Mouse (Mus musculus): Measurements from ENCODE around the gene Tsen54.

Tsen54 gene
- long read RNA-seq, experiment 1, transcript Tsen54-201 (11 exons, 1,979 nt) = major isoform, 6 of 8 reads
- long read RNA-seq, experiment 1, partial matches to known transcripts = 1 of 8 reads
- long read RNA-seq, experiment 1, other reads (novel, unspliced or antisense) = 1 of 8 reads
- long read RNA-seq, experiment 2, transcript Tsen54-201 (11 exons, 1,979 nt) = major isoform, 8 of 13 reads
- long read RNA-seq, experiment 2, partial matches to known transcripts = 3 of 13 reads
- long read RNA-seq, experiment 2, other reads (novel, unspliced or antisense) = 2 of 13 reads

- intact Hi-C loops (cut with DNase I) = loop anchor here (1.0 to 5.0 kb wide), 3 partner anchors 88 to 168 kb away; no protein-coding TSS in a partner anchor
Measured at GRCm38 (mm10) chr11:115814605-115815450, at the start of gene Tsen54. TSS of gene Tsen54 (plus strand) at chr11:115814724.

- intact Hi-C loops (cut with DNase I) = no loop called here
Measured at GRCm38 (mm10) chr11:115765103-115765606, 49.4 kb upstream of the Tsen54 start, which contains the start of gene Tmem94. TSS of gene Tmem94 (plus strand) at chr11:115765433.

GRCm38 (mm10) chr11:115765607-115766141, 48.9 kb upstream of the Tsen54 start:
- intact Hi-C loops (cut with DNase I) = no loop called here

GRCm38 (mm10) chr11:115766356-115766943, 48.1 kb upstream of the Tsen54 start:
- intact Hi-C loops (cut with DNase I) = no loop called here

- intact Hi-C loops (cut with DNase I) = no loop called here
Measured at GRCm38 (mm10) chr11:115766981-115767380, 47.5 kb upstream of the Tsen54 start.

- intact Hi-C loops (cut with DNase I) = no loop called here
Measured at GRCm38 (mm10) chr11:115768896-115769295, 45.6 kb upstream of the Tsen54 start.

- intact Hi-C loops (cut with DNase I) = loop anchor here (10.0 kb wide), 1 partner anchor 50 kb away; no protein-coding TSS in a partner anchor
Measured at GRCm38 (mm10) chr11:115774653-115775052, 39.9 kb upstream of the Tsen54 start.

- intact Hi-C loops (cut with DNase I) = loop anchor here (10.0 kb wide), 1 partner anchor 51 kb away; no protein-coding TSS in a partner anchor
Measured at GRCm38 (mm10) chr11:115775821-115776665, 38.5 kb upstream of the Tsen54 start.

GRCm38 (mm10) chr11:115776954-115777353, 37.6 kb upstream of the Tsen54 start:
- intact Hi-C loops (cut with DNase I) = loop anchor here (10.0 kb wide), 1 partner anchor 52 kb away; no protein-coding TSS in a partner anchor

- intact Hi-C loops (cut with DNase I) = loop anchor here (2.0 to 10.0 kb wide), 2 partner anchors 33 to 53 kb away; no protein-coding TSS in a partner anchor
Measured at GRCm38 (mm10) chr11:115777487-115778335, 36.8 kb upstream of the Tsen54 start.

- intact Hi-C loops (cut with DNase I) = loop anchor here (2.0 to 10.0 kb wide), 2 partner anchors 32 to 54 kb away; no protein-coding TSS in a partner anchor
Measured at GRCm38 (mm10) chr11:115779038-115779571, 35.4 kb upstream of the Tsen54 start.

GRCm38 (mm10) chr11:115780141-115781070, 34.1 kb upstream of the Tsen54 start:
- intact Hi-C loops (cut with DNase I) = no loop called here

- intact Hi-C loops (cut with DNase I) = no loop called here
Measured at GRCm38 (mm10) chr11:115786473-115786872, 28.1 kb upstream of the Tsen54 start.

GRCm38 (mm10) chr11:115789787-115790186, 24.7 kb upstream of the Tsen54 start:
- intact Hi-C loops (cut with DNase I) = no loop called here

GRCm38 (mm10) chr11:115791919-115792318, 22.6 kb upstream of the Tsen54 start:
- intact Hi-C loops (cut with DNase I) = no loop called here

- intact Hi-C loops (cut with DNase I) = no loop called here
Measured at GRCm38 (mm10) chr11:115792353-115792752, 22.2 kb upstream of the Tsen54 start.

GRCm38 (mm10) chr11:115796898-115797297, 17.6 kb upstream of the Tsen54 start:
- intact Hi-C loops (cut with DNase I) = no loop called here

- intact Hi-C loops (cut with DNase I) = no loop called here
Measured at GRCm38 (mm10) chr11:115797665-115798064, 16.9 kb upstream of the Tsen54 start.

All from adrenal gland (tissue).